Mouse (Mus musculus) stomach, postnatal 0 days (tissue): ENCODE measurements around the gene Tarsl2. TPM values are rescaled to one million over a fixed set of nuclear protein-coding genes. Genes with fewer than 3 reads are reported as not detected.

ENCODE experiments used
- ATAC-seq: fragments of 200-750 bp; cut with Nextera tagmentation; 2 replicates; pipeline ENCODE4 v1.8.0; 2017; ENCODE audit not compliant: low FRiP score, low TSS enrichment
- DNase-seq: peaks from one replicate; pipeline ENCODE4 v3.0.0-alpha.2; 2016; ENCODE audit warnings: low spot score
- H3K27ac ChIP-seq: fragments of 300-500 bp; sonication (generic); replicated peaks from 2 replicates; pipeline ENCODE4 v1.5.1; 2014; ENCODE audit warnings: mild to moderate bottlenecking, control low read depth
- H3K27me3 ChIP-seq: fragments of 300-500 bp; sonication (generic); 2 replicates; pipeline ENCODE4 v1.6.1; 2014; ENCODE audit warnings: low read length; ENCODE audit not compliant: control insufficient read depth, insufficient read depth
- H3K36me3 ChIP-seq: fragments of 300-500 bp; sonication (generic); 2 replicates; pipeline ENCODE4 v1.6.1; 2014; ENCODE audit warnings: low read length, mixed read lengths; ENCODE audit not compliant: control insufficient read depth, insufficient read depth
- H3K4me1 ChIP-seq: fragments of 300-500 bp; sonication (generic); replicated peaks from 2 replicates; pipeline ENCODE4 v1.6.1; 2014; ENCODE audit warnings: antibody characterized with exemption; ENCODE audit not compliant: control insufficient read depth, insufficient read depth
- H3K4me2 ChIP-seq: fragments of 300-500 bp; sonication (generic); replicated peaks from 2 replicates; pipeline ENCODE4 v1.6.1; 2014; ENCODE audit warnings: low read depth, mild to moderate bottlenecking, control low read depth, moderate library complexity
- H3K4me3 ChIP-seq: fragments of 300-500 bp; sonication (generic); 2 replicates; pipeline ENCODE4 v1.5.1; 2014; ENCODE audit warnings: low read depth, low read length, control low read depth
- H3K9ac ChIP-seq: fragments of 300-500 bp; sonication (generic); 2 replicates; pipeline ENCODE4 v1.6.1; 2014; ENCODE audit warnings: mild to moderate bottlenecking, low read length, control low read depth, mixed read lengths
- H3K9me3 ChIP-seq: fragments of 300-500 bp; sonication (generic); 2 replicates; pipeline ENCODE4 v1.6.1; 2016; ENCODE audit warnings: low read length; ENCODE audit not compliant: control insufficient read depth
- CTCF ChIP-seq: IDR thresholded peaks from 2 replicates; pipeline ENCODE4 v1.5.1; 2016; ENCODE audit warnings: antibody characterized with exemption, low read depth, mild to moderate bottlenecking, moderate library complexity
- EP300 ChIP-seq: optimal IDR thresholded peaks from 2 replicates; pipeline ENCODE3; 2016; ENCODE audit warnings: antibody characterized with exemption
- WGBS: fragments of 180-500 bp; shearing (Covaris S2); extraction: QIAGEN DNeasy Blood & Tissue Kit; methylation state at CpG from one replicate; pipeline ENCODE4 v1.1.7; 2014; 5-methylcytosine and 5-hydroxymethylcytosine counted together
- polyA plus RNA-seq: library from polyadenylated mRNA; unstranded; fragments of >200 nt; fragmentation: Nextera tagmentation; extraction: Ambion mirVana; gene quantifications from 2 replicates; pipeline ENCODE4 v1.2.1, GENCODE M21; 2015

The Tarsl2 gene
- polyA plus RNA-seq, 1 experiment from 2014 or later = 5.2 TPM

DNA sequence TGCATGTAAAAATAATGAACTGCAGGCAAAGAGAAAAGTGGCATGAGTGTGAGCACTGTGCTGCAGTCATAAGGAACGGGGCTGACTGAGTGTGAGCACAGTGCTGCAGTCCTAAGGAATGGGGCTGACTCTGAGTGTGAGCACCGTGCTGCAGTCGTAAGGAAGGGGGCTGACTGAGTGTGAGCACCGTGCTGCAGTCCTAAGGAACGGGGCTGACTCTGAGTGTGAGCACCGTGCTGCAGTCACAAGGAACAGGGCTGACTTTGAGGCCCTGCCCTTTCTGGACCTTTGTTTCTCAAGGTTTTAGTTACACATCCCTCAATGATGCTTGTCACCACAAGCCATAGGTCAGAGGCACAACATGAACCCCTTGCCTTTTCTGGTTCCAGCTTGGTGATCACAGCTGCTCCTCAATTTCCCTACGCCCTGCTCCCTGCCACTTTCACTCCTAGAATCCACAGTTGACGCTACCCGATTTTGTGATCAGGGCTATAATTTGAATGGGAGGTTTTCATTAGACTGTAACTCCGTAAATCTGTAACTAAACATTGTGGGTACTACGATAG, 18.6 kb downstream of the Tarsl2 start:
- no peak for ATAC-seq
- WGBS = 80% methylated on average over 11 of the region's 11 CpGs
- Histone ChIP-seq H3K36me3 (no peaks in the 10 kb centered on the region; the same call in 1 of the 2 replicates), H3K4me2 (no peak overlapping the region), H3K27me3 (no peaks in the 10 kb centered on the region), H3K27ac (no peak overlapping the region), H3K9me3 (no peaks in the 10 kb centered on the region), H3K4me3 (no peak overlapping the region), H3K4me1 (no peaks in the 10 kb centered on the region), H3K9ac (no peak overlapping the region)
- DNase-seq = no peak
- TF ChIP-seq CTCF = no peak
- TF ChIP-seq EP300 = no peak

DNA sequence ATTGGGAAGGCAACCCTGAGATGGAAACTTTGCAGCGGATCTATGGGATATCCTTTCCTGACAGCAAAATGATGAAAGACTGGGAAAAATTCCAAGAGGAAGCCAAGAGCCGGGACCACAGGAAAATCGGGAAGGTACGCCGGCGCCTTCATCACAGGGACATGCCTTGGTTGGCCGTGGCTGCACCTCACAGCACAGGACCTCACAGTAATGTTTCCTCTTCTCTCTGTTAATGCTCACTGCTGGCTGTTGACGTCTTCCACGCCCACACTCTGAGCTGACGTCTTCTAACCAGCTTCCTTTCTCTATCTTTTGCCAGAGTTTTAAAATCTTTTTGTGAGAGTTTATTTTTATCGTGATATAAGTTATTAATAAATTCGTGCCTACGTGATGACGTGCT, 19.2 kb downstream of the Tarsl2 start:
- Histone ChIP-seq H3K4me2 (no peak overlapping the region), H3K4me3 (no peak overlapping the region), H3K27ac (no peak overlapping the region), H3K9me3 (no peaks in the 10 kb centered on the region), H3K27me3 (no peaks in the 10 kb centered on the region), H3K9ac (no peak overlapping the region), H3K36me3 (no peaks in the 10 kb centered on the region; the same call in 1 of the 2 replicates), H3K4me1 (no peaks in the 10 kb centered on the region)
- TF ChIP-seq EP300 = no peak
- no peak for TF ChIP-seq CTCF
- ATAC-seq (no peak), DNase-seq (no peak)
- WGBS = 74% methylated on average over 14 of the region's 14 CpGs

DNA sequence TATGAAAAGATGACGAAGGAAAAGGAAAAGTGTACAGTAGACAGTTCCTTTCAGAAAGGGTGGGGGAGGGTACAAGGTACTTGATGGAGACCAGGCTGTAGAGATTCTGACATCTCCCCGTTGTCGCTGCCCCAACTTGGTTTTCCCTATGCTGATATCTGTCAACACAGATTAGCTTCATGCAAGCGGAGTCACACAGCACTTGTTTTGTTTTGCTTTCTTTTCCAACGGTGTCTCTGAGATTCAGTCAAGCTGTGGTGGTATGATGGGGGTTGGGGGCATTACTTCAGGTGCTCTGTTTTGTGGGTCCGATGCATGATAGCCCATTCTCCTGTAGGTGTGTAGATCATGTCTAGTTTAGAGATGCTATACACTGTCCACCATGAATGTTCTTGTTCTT, 22.8 kb downstream of the Tarsl2 start:
- no peak for ATAC-seq
- Histone ChIP-seq H3K36me3 (no peaks in the 10 kb centered on the region; the same call in 1 of the 2 replicates), H3K9me3 (no peaks in the 10 kb centered on the region), H3K27me3 (no peaks in the 10 kb centered on the region), H3K27ac (no peak overlapping the region), H3K4me1 (no peaks in the 10 kb centered on the region), H3K4me3 (no peak overlapping the region), H3K4me2 (no peak overlapping the region), H3K9ac (no peak overlapping the region)
- 88% methylated on average over 6 of the region's 6 CpGs for WGBS
- DNase-seq = no peak
- no peak for TF ChIP-seq CTCF
- no peak for TF ChIP-seq EP300

DNA sequence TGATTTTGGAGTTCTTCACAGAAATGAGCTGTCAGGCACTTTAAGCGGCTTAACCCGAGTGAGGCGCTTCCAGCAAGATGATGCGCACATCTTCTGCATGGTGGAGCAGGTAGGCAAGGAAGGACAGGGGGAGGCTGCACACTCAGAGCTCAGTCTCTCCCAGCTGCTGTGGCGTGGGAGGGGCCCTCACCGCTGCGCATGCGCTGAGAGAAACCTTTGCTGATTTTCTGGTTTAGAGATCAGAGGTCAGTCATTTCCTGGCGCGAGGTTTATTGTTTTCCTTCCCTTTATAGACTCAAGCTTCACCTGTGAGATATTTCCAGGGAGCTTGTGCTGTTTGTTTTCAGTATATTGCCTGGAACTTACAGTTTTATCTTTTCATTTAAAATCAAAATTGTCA, 33.4 kb downstream of the Tarsl2 start:
- WGBS = 70% methylated on average over 10 of the region's 10 CpGs
- 0 out of 2 replicates have a peak, but pooled peaks have one; percentile 47 for ATAC-seq
- TF ChIP-seq CTCF (no peak), EP300 (no peak)

DNA sequence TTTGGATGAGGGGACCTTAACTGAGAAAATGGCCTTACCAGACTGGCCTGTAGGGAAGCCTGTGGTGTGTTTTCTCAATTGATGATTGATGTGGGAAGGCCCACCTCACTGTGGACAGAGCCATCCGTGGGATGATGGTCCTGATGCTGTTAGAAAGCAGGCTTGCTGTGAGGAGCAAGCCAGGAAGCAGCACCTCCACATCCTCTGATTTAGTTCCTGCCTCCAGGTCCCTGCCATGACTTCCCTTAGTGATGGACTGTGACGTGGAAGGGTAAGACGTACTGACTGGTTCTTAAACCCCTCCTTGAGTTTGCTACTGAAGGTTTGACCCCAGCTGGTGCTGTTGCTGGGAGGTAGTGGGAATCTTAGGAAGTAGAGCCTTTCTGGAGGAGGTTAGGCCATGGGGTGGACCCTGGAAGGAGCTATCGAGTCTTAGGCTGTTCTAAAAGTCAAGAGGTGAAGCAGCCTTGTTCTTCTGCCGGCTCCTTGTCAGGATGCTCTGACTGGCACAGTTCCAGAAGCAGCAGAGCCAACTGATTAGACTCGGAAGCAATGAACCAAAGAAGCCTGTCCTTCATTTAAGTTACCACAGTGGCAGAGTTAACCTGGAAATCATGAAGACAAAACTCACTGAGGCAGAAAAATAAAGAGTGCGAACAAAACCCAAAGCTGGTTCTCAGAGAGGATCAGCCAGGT, 34.4 kb downstream of the Tarsl2 start:
- TF ChIP-seq CTCF = no peak
- TF ChIP-seq EP300 = no peak
- WGBS = 72% methylated on average over 7 of the region's 7 CpGs
- Histone ChIP-seq H3K4me2 (no peak overlapping the region), H3K27me3 (no peaks in the 10 kb centered on the region), H3K36me3 (no peaks in the 10 kb centered on the region), H3K27ac (no peak overlapping the region), H3K9me3 (no peaks in the 10 kb centered on the region), H3K9ac (no peak overlapping the region), H3K4me3 (no peak overlapping the region), H3K4me1 (no peaks in the 10 kb centered on the region)
- ATAC-seq (no peak), DNase-seq (no peak)

More for the DNA sequence above, 33.4 kb downstream of the Tarsl2 start:
- H3K27me3 ChIP-seq = no peaks in the 10 kb centered on the region
- no peak overlapping the region for H3K4me3 ChIP-seq
- no peak overlapping the region for H3K27ac ChIP-seq
- no peak overlapping the region for H3K4me2 ChIP-seq
- H3K9ac ChIP-seq = no peak overlapping the region
- DNase-seq = peak; percentile 79
- H3K36me3 ChIP-seq = no peaks in the 10 kb centered on the region
- H3K4me1 ChIP-seq = no peaks in the 10 kb centered on the region
- no peaks in the 10 kb centered on the region for H3K9me3 ChIP-seq

DNA sequence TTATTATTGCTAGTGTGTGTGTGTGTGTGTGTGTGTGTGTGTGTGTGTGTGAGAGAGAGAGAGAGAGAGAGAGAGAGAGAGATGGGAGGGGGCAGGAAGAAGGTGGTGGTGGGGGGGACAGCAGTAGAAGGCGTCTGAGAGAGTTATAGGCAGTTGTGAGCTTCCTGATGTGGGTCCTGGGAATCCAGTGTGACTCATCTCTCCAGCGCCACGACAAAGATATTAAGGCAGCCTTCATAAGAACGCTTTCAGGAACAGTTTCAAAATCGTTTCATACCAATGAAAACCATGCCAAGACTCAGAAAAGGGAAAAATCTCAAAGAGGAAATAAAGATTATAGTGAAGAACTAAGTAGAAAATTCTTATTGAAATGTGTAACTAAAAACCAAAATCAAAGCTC, 36.5 kb downstream of the Tarsl2 start:
- H3K4me3 ChIP-seq = no peak overlapping the region
- no peaks in the 10 kb centered on the region for H3K36me3 ChIP-seq
- TF ChIP-seq EP300 = no peak
- TF ChIP-seq CTCF = no peak
- 34% methylated on average over 5 of the region's 5 CpGs for WGBS
- H3K4me2 ChIP-seq = no peak overlapping the region
- no peak overlapping the region for H3K9ac ChIP-seq
- no peak for ATAC-seq
- H3K9me3 ChIP-seq = no peaks in the 10 kb centered on the region
- no peaks in the 10 kb centered on the region for H3K4me1 ChIP-seq
- no peaks in the 10 kb centered on the region for H3K27me3 ChIP-seq
- no peak for DNase-seq
- no peak overlapping the region for H3K27ac ChIP-seq
